Mouse (Mus musculus) forebrain, embryonic 10.5 days (tissue): ENCODE results near the gene Iqcj. TPM values are rescaled to one million over a fixed set of nuclear protein-coding genes. Genes with fewer than 3 reads are reported as not detected.
A peak's percentile ranks its signal among the peaks of the same experiment; 100 is the strongest.

Source experiments
- DNase-seq: peaks from one replicate; pipeline ENCODE4 v3.0.0-alpha.2; 2017; ENCODE audit warnings: low spot score; ENCODE audit errors: extremely low spot score
- H3K27ac ChIP-seq: fragments of 300-500 bp; sonication (generic); 2 replicates; pipeline ENCODE4 v1.5.1; 2016; ENCODE audit warnings: mild to moderate bottlenecking
- H3K27me3 ChIP-seq: fragments of 300-500 bp; sonication (generic); 2 replicates; pipeline ENCODE4 v1.6.1; 2016; ENCODE audit warnings: mild to moderate bottlenecking; ENCODE audit not compliant: poor library complexity, severe bottlenecking
- H3K36me3 ChIP-seq: fragments of 300-500 bp; sonication (generic); replicated peaks from 2 replicates; pipeline ENCODE4 v1.6.1; 2016; ENCODE audit warnings: mild to moderate bottlenecking, moderate library complexity
- H3K4me1 ChIP-seq: fragments of 300-500 bp; sonication (generic); 2 replicates; pipeline ENCODE4 v1.6.1; 2016
- H3K4me3 ChIP-seq: fragments of 300-500 bp; sonication (generic); 2 replicates; pipeline ENCODE4 v1.5.1; 2016; ENCODE audit warnings: mild to moderate bottlenecking, moderate library complexity
- H3K9me3 ChIP-seq: fragments of 300-500 bp; sonication (generic); 2 replicates; pipeline ENCODE4 v1.6.1; 2016; ENCODE audit warnings: mild to moderate bottlenecking, moderate library complexity
- WGBS: fragments of 180-500 bp; shearing (Covaris S2); methylation state at CpG from one replicate; pipeline ENCODE4 v1.1.7; 2016; 5-methylcytosine and 5-hydroxymethylcytosine counted together
- polyA plus RNA-seq: library from polyadenylated mRNA; unstranded; fragments of >200 nt; fragmentation: Nextera tagmentation; extraction: Ambion mirVana; gene quantifications from 2 replicates; pipeline ENCODE4 v1.2.1, GENCODE M21; 2016

Gene Iqcj
- polyA plus RNA-seq, 1 experiment from 2014 or later = 0.25 TPM

- WGBS = 62% methylated on average over 8 of the region's 8 CpGs
- no peaks in the 10 kb centered on the region for H3K9me3 ChIP-seq
- H3K27me3 ChIP-seq = peaks cover 20% of the 10 kb centered on the region; the same call in 1 of the 2 replicates
- no peak for DNase-seq
- H3K4me1 ChIP-seq = peaks cover 8% of the 10 kb centered on the region; the same call in 1 of the 2 replicates
- H3K27ac ChIP-seq = no peak overlapping the region
- no peak overlapping the region for H3K4me3 ChIP-seq
- H3K36me3 ChIP-seq = no peaks in the 10 kb centered on the region
Measured at GRCm38 (mm10) chr3:67918634-67919259, 26.7 kb downstream of the Iqcj start.

- H3K9me3 ChIP-seq = no peaks in the 10 kb centered on the region
- H3K4me1 ChIP-seq = peaks cover 7% of the 10 kb centered on the region; the same call in 1 of the 2 replicates
- H3K36me3 ChIP-seq = no peaks in the 10 kb centered on the region
- H3K4me3 ChIP-seq = no peak overlapping the region
- WGBS = 84% methylated on average over 4 of the region's 4 CpGs
- H3K27me3 ChIP-seq = peaks cover 20% of the 10 kb centered on the region; the same call in 1 of the 2 replicates
- DNase-seq = no peak
- H3K27ac ChIP-seq = no peak overlapping the region
Measured at GRCm38 (mm10) chr3:67923095-67923494, 31.1 kb downstream of the Iqcj start.

- Histone ChIP-seq H3K4me1 (peaks cover 8% of the 10 kb centered on the region), H3K36me3 (no peaks in the 10 kb centered on the region)
- 78% methylated on average over 2 of the region's 2 CpGs for WGBS
Measured at GRCm38 (mm10) chr3:67925453-67925852, 33.4 kb downstream of the Iqcj start.

DNA sequence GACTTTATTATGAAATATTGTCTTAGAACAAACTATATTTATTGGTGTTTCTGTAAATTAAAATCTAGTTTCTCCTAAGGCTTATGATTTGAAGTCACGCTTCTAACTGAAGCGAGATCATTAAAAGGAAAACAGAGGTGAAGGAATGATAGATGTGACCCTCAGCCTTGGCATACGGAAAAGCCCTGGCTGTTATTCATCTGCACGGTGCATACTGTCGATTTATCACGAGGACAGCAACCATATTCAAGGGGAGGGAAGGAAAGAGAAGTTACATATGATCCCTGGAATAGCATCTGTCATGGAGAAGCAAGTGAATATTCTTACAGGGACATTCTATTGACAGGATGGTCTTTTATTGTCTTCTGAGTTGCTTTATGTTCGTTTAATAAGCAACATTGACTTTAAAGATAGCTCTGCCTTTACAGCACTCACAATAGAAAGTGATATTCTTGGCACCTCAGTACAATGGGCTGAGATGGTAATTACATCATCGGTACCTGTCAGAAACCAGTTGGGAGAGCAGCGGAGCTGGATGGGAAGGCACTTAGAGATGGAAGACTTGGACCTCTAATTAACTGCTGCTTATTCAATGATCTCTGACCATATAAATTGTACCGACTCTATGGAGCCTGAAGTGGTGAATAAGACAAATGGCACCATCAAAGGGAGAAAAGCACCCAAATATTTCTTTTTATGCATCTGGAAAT lies 38.6 kb downstream of the Iqcj start:
- no peak overlapping the region for H3K27ac ChIP-seq
- no peaks in the 10 kb centered on the region for H3K27me3 ChIP-seq
- H3K4me3 ChIP-seq = no peak overlapping the region
- 88% methylated on average over 10 of the region's 10 CpGs for WGBS
- peaks cover 18% of the 10 kb centered on the region for H3K4me1 ChIP-seq
- H3K9me3 ChIP-seq = no peaks in the 10 kb centered on the region
- DNase-seq = no peak
- H3K36me3 ChIP-seq = no peaks in the 10 kb centered on the region

More at GRCm38 (mm10) chr3:67925453-67925852, 33.4 kb downstream of the Iqcj start:
- peaks cover 16% of the 10 kb centered on the region; the same call in 1 of the 2 replicates for H3K27me3 ChIP-seq
- DNase-seq = no peak
- no peak overlapping the region for H3K27ac ChIP-seq
- no peaks in the 10 kb centered on the region for H3K9me3 ChIP-seq
- no peak overlapping the region for H3K4me3 ChIP-seq

DNA sequence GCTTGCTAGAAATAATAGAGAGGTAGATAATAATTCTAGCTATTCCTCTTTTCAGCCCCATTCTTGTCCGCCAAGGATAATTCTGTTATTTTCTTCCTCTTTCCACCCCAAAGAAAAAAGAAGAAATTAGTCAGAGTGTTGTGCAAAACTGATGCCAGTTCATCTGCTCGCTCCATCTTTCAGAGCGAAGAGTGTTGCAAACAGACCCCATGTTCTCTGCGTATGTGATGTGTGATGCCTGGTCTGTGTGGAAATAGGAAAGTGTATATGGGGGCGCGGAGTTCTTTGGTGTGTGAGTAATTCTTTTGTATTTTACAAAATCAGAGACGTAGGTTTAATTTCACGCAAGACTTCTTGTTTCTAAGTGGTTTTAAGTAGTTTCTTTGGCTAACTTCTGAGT lies 39.2 kb downstream of the Iqcj start:
- 82% methylated on average over 8 of the region's 8 CpGs for WGBS
- no peak for DNase-seq
- H3K27me3 ChIP-seq = no peaks in the 10 kb centered on the region

DNA sequence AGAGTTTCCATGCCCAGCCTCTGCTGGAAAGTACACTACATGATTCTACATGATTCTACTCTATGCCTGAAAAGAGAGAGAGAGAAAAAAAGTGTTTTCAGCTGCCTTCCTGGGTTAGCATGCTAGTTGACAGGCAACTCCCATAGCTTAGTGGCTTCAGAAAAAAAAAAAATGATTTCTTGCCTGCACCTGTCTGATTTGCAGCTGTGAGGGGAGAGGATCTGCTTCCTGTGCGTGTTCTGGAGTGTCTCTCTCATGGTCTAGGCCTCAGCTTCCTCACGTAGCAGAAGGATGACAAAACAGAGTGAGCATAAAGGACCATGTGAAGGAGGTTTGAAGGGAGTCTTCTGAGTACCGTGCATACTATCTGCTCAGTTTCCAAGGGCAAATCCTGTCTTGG lies 39.9 kb downstream of the Iqcj start:
- H3K4me1 ChIP-seq = peaks cover 18% of the 10 kb centered on the region
- H3K36me3 ChIP-seq = no peaks in the 10 kb centered on the region
- no peaks in the 10 kb centered on the region for H3K27me3 ChIP-seq
- H3K4me3 ChIP-seq = no peak overlapping the region
- 91% methylated on average over 3 of the region's 3 CpGs for WGBS
- no peak overlapping the region for H3K27ac ChIP-seq
- no peak for DNase-seq
- no peaks in the 10 kb centered on the region for H3K9me3 ChIP-seq

More for the DNA sequence above, 39.2 kb downstream of the Iqcj start:
- Histone ChIP-seq H3K4me3 (no peak overlapping the region), H3K27ac (no peak overlapping the region), H3K36me3 (no peaks in the 10 kb centered on the region), H3K9me3 (no peaks in the 10 kb centered on the region), H3K4me1 (peaks cover 18% of the 10 kb centered on the region)

DNA sequence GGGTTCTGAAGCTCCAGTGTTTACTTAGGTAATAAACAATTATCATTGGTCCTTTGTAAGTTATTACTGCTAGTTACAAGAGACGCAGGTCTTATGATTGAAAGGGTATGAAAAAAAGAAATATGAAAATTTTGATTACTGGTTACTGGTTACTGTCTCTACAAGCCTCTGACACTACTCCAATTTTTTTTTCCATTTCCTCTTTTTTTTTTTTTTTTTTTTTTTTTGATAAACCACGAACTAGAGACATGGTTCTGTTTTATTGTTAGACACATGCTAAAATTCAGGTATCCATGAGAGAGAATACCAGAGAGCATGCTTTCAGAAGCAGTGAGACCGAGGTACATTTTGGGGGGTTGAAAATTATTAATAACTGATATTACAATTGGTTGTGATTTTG lies 43.8 kb downstream of the Iqcj start:
- H3K27me3 ChIP-seq = no peaks in the 10 kb centered on the region
- H3K36me3 ChIP-seq = no peaks in the 10 kb centered on the region
- no peak overlapping the region for H3K27ac ChIP-seq
- H3K4me3 ChIP-seq = no peak overlapping the region
- peaks cover 9% of the 10 kb centered on the region; the same call in 1 of the 2 replicates for H3K4me1 ChIP-seq
- 82% methylated on average over 3 of the region's 3 CpGs for WGBS
- DNase-seq = no peak
- H3K9me3 ChIP-seq = no peaks in the 10 kb centered on the region

DNA sequence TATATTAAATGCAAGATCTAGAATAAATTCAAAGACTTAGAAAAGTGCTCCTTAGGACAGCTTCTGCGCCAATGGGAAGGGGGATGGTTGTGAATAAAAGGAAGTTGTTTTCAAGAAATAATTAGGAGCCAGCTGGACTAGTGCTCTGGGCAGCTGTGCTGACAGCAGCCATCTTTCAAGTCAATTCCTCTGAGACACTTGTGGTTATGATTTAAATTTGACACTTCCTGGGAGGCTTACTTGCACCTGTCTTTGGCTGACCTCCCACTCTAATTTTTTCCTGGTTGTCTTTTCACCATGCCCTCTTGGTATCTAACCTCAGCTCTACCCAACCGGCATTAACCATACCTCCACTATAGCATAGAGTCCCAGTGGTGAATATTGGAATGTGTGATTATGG lies 55.0 kb downstream of the Iqcj start:
- DNase-seq = no peak
- H3K9me3 ChIP-seq = no peaks in the 10 kb centered on the region
- 93% methylated on average over 2 of the region's 2 CpGs for WGBS
- H3K27ac ChIP-seq = no peak overlapping the region
- peaks cover 4% of the 10 kb centered on the region; the same call in 1 of the 2 replicates for H3K4me1 ChIP-seq
- H3K27me3 ChIP-seq = no peaks in the 10 kb centered on the region
- no peaks in the 10 kb centered on the region for H3K36me3 ChIP-seq
- H3K4me3 ChIP-seq = no peak overlapping the region

- Histone ChIP-seq H3K27ac (peak overlapping the region; percentile 63; the same call in 1 of the 2 replicates), H3K4me1 (peaks cover 38% of the 10 kb centered on the region), H3K27me3 (peaks cover 21% of the 10 kb centered on the region), H3K9me3 (no peaks in the 10 kb centered on the region), H3K36me3 (no peaks in the 10 kb centered on the region), H3K4me3 (no peak overlapping the region)
- no peak for DNase-seq
- WGBS = 58% methylated on average over 5 of the region's 5 CpGs
Measured at GRCm38 (mm10) chr3:67952517-67952940, 60.5 kb downstream of the Iqcj start.

GRCm38 (mm10) chr3:67954459-67955065 lies 62.5 kb downstream of the Iqcj start:
- H3K27me3 ChIP-seq = peaks cover 41% of the 10 kb centered on the region
- peaks cover 42% of the 10 kb centered on the region for H3K4me1 ChIP-seq
- H3K36me3 ChIP-seq = no peaks in the 10 kb centered on the region
- peak; percentile 73 for DNase-seq
- 46% methylated on average over 5 of the region's 5 CpGs for WGBS
- no peaks in the 10 kb centered on the region for H3K9me3 ChIP-seq
- H3K4me3 ChIP-seq = no peak overlapping the region; the same call in 1 of the 2 replicates
- H3K27ac ChIP-seq = peak overlapping the region; percentile 80

GRCm38 (mm10) chr3:67959672-67960071 lies 67.7 kb downstream of the Iqcj start:
- Histone ChIP-seq H3K36me3 (no peaks in the 10 kb centered on the region), H3K4me1 (peaks cover 29% of the 10 kb centered on the region), H3K27me3 (peaks cover 68% of the 10 kb centered on the region), H3K9me3 (no peaks in the 10 kb centered on the region), H3K27ac (no peak overlapping the region), H3K4me3 (no peak overlapping the region)
- DNase-seq = no peak
- 46% methylated on average over 7 of the region's 7 CpGs for WGBS

GRCm38 (mm10) chr3:67960133-67960532 lies 68.1 kb downstream of the Iqcj start:
- Histone ChIP-seq H3K9me3 (no peaks in the 10 kb centered on the region), H3K4me1 (peaks cover 25% of the 10 kb centered on the region), H3K4me3 (no peak overlapping the region), H3K36me3 (no peaks in the 10 kb centered on the region), H3K27ac (no peak overlapping the region), H3K27me3 (peaks cover 68% of the 10 kb centered on the region)
- WGBS = 7% methylated on average over 3 of the region's 3 CpGs
- no peak for DNase-seq

DNA sequence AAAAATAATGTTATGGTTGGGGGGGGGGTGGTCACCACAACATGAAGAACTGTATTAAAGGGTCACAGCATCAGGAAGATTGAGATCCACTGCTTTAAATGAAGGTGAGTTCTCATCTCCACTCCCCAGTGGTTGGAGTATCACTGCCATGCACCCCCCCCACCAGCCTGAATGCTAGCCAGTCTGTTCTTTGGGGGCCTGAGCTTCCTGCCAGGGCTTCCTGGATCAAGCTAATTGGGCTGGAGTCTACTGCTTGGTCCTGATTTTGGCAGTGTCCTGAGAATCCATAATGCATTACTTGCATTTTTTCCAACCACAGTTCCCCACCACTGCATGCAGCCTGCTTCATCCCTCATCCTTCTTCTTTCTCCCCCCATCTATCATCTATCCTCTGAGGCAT lies 68.7 kb downstream of the Iqcj start:
- H3K36me3 ChIP-seq = no peaks in the 10 kb centered on the region
- H3K27ac ChIP-seq = no peak overlapping the region
- DNase-seq = no peak
- peaks cover 21% of the 10 kb centered on the region for H3K4me1 ChIP-seq
- no peaks in the 10 kb centered on the region for H3K9me3 ChIP-seq
- no peak overlapping the region for H3K4me3 ChIP-seq
- peaks cover 65% of the 10 kb centered on the region for H3K27me3 ChIP-seq
